Mouse (Mus musculus): ENCODE results near the gene Naxd.
"Not testable (repeated sequence)": the region's sequence is repeated elsewhere in the genome, so short reads cannot be mapped to it uniquely, and the experiment has no call there.

The Naxd gene

DNA sequence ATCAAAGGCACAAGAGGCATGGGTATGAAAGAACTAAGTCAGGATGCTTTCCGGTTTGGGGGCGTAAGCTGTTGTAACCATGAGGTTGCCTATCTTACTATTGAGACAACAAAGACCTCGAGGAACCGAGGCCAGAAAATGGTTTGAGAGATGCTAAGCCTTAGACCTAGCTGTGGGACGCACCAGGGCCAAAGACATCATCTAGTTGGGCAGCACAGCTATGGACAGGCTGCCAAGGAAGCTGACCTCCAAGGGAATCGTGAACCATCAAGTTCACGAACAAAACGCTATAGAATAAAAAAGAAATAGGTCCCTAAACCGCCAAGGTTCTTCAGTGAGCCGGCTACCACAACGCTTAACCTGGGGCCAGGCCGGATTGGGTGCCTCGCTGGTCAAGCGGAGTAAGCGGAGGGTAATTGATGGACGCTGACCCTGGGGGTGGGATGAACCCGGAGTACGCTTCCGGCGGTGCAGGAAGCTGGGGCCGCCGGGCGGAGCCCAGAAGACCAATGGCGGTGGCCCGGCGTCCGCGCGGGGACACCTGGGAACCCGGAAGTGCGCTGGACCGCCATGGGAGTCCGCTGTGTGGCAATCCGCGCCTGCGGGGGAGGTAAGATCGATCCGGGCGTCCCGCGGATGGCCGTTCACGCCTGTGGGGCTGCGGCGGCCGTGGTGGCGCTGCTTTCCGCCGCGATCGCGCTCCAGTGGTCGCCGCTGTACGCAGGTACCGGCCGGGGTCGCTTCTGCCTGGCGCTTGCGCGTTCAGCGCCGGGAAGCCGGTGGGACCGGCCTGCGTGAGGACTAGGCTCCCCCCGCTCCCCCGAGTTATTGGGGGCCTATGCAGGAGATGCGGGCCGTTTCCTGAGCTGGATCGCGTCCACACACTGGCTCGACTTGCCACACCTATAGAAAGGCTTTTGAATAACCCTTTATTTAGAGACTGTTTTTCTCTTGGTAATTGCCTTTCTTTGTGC is at the start of gene Naxd:
Gene Naxd (plus strand): TSS at position 490 of the 974 bp plus-strand sequence.
- DNase-seq = peak; percentile 90 to 97

DNA sequence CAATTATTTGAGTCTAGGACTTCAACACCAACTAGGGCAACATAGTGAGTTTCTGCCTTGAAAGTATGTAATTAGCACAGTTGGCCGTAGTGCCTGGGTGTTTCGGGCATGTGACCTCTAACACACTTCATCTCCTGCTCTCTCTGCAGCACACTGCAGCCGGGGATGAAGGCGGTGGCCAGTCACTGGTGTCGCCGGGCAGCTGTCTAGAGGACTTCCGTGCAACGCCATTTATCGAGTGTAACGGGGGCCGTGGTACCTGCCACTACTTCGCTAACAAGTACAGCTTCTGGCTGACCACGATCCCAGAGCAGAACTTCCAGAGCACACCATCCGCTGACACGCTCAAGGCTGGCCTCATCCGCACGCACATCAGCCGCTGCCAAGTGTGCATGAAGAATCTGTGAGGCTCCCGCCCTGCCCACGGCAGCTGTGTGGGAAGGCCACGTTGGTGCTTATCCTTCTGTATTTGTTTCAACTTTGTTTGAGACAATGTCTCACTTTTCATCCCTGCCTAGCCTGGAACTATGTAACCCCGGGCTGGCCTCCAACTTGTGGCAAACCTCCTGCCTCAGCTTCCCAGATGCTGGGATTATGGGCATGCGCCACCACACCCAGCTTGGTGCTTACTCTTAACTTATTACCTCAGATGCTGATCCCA is 49.3 kb upstream of the Naxd start:
- DNase-seq = no peak

DNA sequence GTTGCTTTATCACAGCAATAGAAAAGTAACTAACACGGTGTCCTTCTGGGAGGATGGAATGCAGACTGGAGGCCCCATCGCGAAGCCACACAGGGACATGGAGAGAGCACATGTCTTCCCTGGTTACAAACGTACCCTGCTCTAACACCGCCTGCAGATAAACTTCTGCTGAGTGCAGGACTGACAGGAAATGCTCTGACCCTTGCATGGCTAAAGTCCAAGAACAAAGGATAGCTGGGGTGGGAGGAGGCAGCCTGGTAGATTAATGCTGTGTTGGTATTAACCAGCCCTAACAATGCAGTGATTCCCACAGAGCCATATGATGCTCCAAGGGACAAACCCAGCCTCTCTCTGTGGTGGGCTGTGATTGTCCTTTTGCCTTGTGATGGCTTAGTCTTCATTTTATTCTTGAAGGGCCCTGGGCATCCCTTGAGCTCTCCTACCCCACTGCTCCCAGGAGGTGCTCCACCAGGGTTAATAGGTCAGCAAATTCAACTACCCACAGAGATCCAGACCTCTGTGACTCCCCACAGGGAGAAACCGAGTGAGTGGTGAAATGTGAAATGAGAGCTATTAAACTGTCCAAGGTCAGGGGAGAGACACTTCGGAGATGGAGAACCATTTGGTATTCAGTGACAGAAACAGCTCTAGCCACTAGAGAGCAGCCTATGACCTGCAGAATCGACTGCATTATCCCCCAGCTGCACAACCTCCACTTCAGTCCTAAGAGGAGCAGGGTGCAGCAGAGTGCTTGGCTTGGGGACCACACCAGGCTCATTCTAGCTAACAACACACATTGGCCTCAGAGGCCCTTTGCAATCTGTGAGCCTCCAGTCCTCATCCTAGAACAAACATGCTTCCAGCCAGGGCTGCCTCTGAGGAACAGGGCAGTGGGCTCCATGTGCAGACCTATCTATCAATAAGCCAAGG is 46.9 kb upstream of the Naxd start:
- peak; percentile 65 to 73 for DNase-seq

DNA sequence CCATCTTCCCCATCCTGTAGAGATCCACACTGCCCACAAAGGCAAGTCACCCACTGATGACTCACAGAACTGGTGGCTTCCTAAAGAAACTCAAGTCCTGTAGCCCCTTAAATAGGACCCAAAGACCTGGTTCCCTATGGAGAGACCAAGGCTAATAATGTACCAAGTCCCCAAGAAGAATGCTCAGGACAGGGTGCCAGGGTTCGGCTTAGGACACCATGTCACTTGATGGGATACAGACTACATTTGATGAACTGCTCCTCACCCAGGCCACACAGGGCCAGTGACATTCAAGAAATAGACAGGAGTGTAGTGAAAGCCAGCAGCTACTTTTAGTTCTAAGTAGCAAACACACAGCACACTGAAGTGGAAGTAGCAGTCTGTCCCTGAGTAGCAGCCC is 45.2 kb upstream of the Naxd start:
- DNase-seq = no peak

DNA sequence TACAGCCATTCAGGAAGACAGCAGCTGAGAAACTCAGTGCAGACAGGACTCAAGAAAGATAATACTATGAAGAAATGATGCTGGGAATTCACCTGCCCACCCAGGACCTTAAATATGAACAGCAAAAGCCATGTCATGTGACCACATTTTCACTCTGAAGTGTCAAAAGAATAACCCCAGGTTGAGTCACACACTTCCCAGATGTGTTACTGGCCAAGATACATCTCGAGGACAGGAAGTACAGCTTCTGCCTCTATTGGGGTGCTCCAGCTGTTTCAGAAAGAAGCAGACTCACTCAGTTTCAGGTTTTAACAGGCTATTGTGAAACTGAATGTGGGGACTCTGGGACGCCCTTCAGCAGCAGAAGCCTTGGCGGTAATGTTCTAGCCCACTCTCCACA is 44.7 kb upstream of the Naxd start:
- DNase-seq = no peak

DNA sequence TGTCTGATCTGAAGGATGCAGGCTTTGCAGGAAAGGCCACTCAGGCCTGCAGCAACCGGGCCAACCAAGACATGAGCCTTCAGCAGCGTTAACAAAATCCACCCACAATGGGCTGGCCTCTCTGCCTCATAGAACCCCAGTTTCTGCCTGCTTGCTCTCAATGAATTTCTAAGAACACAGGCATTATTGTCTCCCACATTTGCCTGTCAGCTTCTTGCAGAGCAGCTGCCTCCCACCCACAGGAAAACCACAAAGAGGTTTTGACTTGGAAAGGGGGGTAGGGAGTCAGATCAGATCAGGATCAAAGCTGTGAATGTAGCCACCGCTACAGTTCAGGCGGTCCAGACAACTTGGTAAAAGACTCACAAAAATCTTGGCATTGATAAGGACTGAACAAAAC is 44.3 kb upstream of the Naxd start:
- DNase-seq = no peak

DNA sequence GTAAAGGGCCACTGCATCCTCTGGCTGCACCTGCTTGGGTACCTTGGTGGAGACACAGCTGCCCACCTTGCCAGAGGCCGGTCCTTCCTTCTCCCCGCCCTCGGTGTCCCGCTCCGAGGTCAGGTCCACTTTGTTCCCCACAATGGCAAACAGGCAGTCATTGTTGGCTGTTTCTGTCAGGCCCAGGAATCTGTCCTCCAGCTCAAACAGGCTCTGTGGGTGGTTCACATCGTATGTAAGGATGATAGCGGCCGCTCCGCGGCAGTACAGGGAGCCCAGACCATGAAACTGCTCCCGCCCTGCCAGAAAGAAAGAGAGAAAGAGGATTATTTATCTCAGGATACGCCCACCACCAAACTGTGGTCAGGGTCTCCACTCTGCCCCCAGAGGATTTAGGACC is 43.1 kb upstream of the Naxd start:
- DNase-seq = no peak

DNA sequence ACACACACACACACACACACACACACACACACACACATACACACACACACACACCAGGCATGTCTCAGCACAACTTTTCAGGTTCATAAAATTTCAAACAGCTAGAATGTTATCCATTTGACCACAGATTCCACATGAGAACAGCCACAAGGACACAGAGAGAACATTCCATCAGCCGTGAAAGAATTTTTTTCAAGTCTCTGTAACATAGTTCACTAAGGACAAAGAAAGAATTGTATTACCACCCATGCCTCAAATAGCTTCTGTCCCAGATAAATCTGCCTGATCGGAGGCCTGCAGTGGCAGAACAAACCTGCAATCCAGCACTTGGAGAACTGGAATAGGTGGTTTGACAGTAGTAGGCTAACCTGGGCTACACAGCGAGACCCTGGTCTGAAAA is 40.0 kb upstream of the Naxd start:
- no peak for DNase-seq

DNA sequence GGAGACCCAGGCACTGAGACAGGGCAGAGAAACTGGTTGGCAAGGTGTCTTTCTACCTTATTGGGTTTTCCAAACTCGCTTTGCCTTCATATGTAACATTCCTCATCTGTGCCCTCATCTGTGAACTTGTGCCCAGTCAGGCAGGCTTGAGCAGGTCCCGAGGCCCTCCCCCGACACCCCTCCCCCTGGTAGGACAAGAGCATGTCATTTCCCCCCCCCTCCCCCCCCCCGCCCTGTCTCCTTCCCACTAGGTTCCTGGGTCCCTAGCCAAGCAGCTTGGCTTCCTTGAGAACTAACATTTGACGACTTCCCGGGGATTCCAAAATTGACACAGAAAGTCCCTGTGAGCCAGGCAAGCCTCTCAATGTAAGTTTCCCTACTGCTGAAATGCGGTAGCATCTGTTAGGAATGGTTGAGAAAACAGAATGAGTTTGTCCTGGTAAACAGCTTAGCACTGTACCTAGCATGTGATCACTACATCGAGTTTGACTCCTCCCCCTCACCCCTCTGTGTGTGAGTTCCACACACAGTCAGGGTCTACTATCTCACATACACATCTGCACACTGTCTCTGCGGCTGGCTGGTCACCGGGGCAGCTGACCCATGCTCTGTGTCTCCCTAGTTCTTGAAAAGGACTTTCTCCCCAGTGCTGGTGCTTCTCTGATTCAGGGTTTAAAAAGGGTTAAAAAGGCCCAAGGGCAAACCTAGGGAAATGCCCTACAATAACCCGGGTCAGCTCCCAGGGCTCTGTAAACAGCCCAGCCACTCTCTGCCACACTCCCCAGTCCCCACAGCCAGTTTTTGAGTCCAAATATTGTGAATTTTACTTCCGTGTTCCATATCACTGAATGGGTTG is 39.1 kb upstream of the Naxd start:
- peak; percentile 71 to 87 for DNase-seq

DNA sequence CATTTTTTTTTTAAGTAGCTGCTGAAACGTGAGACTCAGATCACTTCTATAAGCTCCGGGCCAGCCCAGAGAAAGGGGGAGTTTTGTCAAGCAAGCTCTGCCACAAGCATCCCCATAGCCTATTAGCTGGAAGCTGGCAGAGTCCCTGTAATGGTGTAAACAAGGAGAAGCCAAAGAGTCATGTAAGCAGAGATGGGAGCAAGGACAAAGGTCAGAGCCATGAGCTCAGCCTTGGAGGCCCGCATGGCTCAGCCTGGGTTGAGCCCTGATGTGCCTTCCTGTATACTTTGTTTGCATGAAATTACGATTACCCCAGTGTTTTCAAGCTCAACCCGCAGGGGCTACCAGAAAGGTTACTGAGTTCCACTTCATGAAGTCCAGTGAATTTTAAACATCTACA is 38.3 kb upstream of the Naxd start:
- peak; percentile 63 to 86 for DNase-seq

DNA sequence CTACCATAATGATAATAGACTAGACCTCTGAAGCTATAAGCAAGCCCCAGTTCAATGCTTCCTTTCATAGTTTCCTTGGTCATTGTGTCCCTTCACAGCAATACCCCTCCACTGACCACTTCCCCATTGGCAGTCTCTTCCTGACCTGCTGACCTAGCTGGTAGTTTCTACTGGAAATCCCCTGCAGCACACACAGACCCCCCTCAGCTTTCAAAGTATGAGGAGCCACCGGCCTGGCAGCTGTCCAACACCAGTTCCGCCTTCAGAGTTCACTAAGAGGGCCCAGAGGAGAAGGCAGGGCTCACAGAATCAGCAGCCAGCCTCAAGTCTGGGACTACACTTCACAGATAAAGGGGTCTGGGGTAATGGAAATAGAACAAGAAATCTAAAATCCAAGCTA is 36.4 kb upstream of the Naxd start:
- DNase-seq = peak; percentile 77 to 85

DNA sequence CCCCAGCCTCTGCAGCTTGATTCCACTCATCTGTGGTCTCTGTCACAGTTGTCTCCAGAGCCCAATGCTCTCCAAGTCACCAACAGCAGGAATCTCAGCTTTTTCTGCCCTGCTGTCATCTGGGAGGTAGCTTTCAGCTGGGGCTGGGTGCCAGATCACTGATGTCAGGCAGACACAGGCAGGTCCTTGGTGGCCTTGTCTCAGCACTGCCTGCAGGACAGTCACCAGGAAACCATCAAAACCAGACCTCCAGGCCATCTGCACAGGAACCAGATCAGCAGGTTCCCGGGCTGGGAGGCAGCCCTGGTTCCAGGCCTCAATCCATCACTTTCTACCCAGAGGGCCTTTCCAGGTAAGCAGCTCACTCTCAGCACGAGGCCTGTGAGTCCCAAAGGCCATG is 35.5 kb upstream of the Naxd start:
- no peak for DNase-seq

DNA sequence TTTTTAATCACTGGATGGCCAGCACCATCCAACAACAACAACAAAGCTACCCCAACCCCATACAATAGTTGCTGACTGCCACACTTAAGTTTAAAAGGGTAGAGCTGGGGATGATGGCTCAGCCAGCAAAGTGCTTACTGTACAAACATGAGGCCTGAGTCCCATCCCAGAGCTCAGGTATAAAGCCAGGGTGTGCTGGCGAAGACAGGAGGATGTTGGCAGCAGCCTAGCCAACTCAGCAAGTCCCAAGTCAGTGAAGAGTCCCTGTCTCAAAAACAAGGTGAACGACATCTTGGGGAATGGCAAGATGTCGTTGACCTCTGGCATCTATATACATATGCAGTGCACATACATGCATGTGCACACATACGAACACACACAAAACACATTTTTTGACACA is 34.7 kb upstream of the Naxd start:
- no peak for DNase-seq

DNA sequence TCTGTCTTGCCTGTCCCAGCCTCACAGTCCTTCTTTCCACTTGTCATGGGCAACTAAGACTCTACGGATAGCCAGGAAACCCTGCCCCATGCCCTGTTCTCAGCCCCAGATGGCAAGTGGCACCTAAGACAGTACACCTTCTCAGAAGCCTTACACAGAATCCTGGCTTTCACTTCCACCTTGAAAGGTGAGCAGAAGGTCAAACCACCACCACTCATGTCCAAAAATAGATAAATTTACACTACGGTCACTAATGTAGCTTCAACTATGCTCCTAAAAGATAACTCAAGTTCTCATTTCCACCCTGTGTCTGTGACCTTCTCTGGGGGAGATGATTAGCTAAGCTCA is 33.8 kb upstream of the Naxd start:
- DNase-seq = no peak

DNA sequence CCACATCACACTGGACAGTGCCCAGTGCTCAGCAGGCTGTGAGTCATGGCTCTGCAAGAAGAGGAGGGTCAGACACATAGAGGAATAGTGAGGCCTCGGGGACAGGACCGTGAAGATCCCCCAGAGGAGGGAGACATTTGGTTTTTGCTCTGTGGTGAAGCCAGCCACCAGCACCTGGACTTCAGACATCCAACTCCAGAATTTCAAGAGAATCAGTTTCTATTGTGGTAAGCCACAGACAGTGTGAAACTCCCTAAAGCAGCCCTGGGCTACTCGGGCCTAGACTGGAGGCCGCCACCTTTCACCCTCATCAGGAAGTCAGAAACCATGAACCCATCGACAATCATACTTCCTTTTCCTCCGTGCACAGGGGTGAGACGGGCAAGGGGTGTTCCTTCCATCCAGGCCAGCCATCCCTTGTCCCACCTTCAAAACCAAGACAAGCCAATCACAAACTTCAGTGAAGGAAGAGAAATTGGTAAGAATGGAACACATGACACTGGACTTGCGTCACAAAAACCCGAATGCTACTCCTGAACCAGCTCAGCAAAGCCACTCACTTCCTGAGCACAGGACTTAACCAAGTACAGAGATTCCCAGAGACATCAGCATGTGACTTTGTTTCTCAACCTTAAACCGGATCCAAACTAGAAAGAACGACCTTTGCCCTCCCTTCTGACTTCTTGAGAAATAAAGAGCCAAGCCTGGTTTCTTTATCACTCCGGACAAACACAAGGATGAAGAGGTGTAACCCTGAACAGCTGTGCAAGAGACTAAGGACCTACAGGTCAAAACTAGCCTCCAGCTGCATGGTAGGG is 33.2 kb upstream of the Naxd start:
- DNase-seq = peak; percentile 54 to 77

DNA sequence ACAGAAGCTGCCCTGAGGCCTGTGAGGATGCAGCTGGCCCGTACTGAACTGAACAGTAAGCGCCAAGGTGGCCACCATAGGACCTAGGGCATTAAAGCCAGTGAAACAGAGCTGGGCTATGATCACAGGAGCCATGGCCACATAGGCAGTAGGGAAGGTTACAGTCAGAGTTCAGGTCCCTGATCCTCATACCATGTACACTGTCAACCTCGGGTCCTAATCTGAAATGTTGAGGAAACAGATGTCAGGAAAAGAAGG is 32.7 kb upstream of the Naxd start:
- no peak for DNase-seq

DNA sequence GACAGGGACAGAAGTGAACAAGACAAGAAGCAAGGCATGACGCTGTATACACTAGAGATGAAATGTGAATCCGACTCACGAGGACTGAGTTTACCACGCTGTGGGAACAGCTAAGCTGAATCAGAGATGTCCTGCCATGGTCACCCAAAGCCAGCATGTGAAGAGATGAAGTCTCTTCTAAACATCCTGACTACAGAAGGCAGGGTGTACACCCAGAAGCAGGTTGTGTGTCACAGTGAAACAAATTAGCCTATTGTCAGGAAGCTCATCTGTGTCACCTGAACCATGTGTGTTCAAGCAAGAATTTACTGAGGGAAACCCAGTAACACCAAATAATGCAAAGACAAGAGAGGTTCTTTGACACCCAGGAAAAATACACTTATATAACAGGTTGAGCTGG is 31.7 kb upstream of the Naxd start:
- DNase-seq = no peak

DNA sequence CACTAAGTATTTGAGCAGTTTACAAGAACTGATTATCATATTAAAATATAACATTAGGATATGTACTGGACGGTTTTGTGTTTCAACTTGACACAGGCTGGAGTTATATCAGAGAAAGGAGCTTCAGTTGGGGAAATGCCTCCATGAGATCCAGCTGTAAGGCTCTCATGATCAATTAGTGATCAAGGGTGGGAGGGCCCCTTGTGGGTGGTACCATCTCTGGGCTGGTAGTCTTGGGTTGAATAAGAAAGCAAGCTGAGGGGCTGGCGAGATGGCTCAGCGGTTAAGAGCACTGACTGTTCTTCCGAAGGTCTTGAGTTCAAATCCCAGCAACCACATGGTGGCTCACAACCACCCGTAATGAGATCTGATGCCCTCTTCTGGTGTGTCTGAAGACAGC is 30.8 kb upstream of the Naxd start:
- not testable (repeated sequence) for DNase-seq

DNA sequence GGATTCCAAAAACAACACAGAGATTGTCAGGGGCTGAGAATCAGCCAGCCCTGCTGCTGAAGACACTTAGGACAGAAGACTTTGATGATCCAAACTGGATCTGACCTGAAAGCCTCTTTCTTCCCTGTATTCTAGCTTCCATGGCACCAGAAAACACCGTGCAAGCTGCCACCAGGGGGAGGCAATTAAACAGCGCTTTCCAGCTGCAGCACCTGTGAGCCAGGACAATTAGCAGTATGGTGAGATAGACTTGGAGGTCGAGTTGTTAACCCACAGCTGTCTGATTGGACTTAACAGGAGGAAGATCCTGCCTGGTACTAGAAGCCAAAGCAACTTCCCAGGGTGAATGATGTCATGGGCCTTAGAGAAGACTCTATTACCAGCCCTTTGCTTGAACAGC is 28.2 kb upstream of the Naxd start:
- peak; percentile 86 to 89 for DNase-seq

DNA sequence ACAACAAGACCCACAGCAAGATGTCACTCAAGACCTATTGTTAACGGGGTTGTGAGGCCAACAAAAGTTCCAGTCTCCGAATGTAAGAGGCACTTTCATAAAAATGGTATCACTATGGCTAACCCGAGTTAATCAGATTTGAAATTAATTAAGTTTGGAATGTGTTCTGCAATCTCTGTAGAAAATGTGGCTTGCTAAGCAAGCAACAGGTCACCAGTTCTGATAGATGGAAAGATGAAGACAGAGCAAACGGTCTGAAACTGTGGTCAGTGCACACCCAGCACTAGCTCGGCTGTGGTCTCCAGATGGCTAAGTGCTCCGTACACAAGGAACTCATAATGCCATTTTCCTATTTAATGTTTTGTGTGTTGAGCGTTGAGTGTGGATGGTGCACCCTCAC is 26.6 kb upstream of the Naxd start:
- no peak for DNase-seq

DNA sequence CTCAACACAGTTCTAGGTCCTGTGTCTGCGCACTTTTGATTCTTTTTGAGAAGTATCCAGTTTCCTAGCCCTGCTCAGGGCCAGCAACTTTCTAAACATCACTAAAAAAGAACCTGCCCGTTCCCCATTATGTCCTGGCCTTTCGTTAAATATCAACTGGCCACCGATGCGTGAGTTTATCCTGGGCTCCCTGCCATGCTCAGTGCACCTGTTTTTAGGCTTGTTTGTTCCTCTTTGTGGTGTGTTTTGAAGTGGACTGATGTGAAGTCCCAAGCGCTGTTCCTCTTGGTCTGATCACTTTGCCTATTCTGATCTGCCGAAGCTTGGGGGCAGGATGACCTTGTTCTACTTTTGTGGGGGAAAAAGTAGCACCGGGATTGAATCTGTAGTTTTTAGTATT is 26.0 kb upstream of the Naxd start:
- peak; percentile 89 to 91 for DNase-seq

DNA sequence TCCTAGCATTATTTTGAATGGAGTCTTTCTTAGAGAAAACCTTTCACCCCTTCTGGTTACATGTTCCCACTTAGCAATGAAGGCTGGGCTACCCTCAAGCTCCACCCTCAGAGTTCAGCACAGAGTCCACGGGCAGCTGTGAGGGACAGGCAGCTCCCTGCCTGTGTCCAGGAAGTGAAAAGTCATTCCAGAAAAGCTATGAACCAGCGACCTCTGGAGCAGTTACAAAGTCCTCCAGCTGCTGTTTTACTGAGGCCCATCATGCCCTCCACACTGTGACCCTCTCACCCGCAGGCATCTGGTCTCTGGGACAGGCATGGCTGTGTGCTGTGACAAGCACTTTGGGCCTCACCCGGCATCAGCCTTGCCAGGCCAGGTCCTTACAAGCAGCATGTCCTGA is 24.2 kb upstream of the Naxd start:
- DNase-seq = peak; percentile 87 to 95
